Mouse (Mus musculus) C2C12 (cell line): ENCODE results near the gene Hoxd3.

ENCODE experiments used
- CEBPB ChIP-seq: IDR thresholded peaks from one replicate; pipeline ENCODE4 v1.6.1; 2011; ENCODE audit warnings: low read depth, mild to moderate bottlenecking, control low read depth, moderate library complexity
- CTCF ChIP-seq: IDR thresholded peaks from one replicate; pipeline ENCODE4 v1.5.1; 2011; ENCODE audit not compliant: control insufficient read depth, insufficient read depth, insufficient read length
- MAX ChIP-seq: IDR thresholded peaks from one replicate; pipeline ENCODE4 v1.6.1; 2011; ENCODE audit warnings: mild to moderate bottlenecking, control low read depth
- MYOG ChIP-seq: IDR thresholded peaks from one replicate; pipeline ENCODE4 v1.6.1; 2011; ENCODE audit not compliant: control insufficient read depth, insufficient read length; ENCODE audit errors: extremely low read depth
- USF1 ChIP-seq: IDR thresholded peaks from one replicate; pipeline ENCODE4 v1.6.1; 2011; ENCODE audit warnings: low read depth, mild to moderate bottlenecking, control low read depth, moderate library complexity

- TF ChIP-seq CTCF (no peak), MYOG (no peak), CEBPB (no peak), MAX (no peak), USF1 (no peak)
Observed at GRCm38 (mm10) chr2:74724244-74725015, 12.7 kb downstream of the Hoxd3 start.
